Mouse (Mus musculus) CH12.LX (cell line): ENCODE measurements around the gene Tmco1.
"Not testable (repeated sequence)": the region's sequence is repeated elsewhere in the genome, so short reads cannot be mapped to it uniquely, and the experiment has no call there.

Experiments
- BHLHE40 ChIP-seq: IDR thresholded peaks from 2 replicates; pipeline ENCODE4 v1.6.1; 2011; ENCODE audit warnings: mild to moderate bottlenecking, low read depth, low read length, improper control_type of control experiment
- CTCF ChIP-seq, 2 experiments: IDR thresholded peaks in 1 of 2; conservative IDR thresholded peaks in 1 of 2; 2 replicates each; pipeline ENCODE4 v1.5.1; 2011 to 2012; ENCODE audit warnings: low read depth in 2 of 2, low read length in 2 of 2, improper control_type of control experiment in 1 of 2, inconsistent platforms in 1 of 2, mild to moderate bottlenecking in 1 of 2, moderate library complexity in 1 of 2
- EP300 ChIP-seq: IDR thresholded peaks from 2 replicates; pipeline ENCODE4 v1.6.1; 2011; ENCODE audit warnings: low read length, improper control_type of control experiment
- IRF4 ChIP-seq: IDR thresholded peaks from 2 replicates; pipeline ENCODE4 v1.6.1; 2014; ENCODE audit warnings: low read depth, mild to moderate bottlenecking, inconsistent platforms, low read length, improper control_type of control experiment
- MAFK ChIP-seq: IDR thresholded peaks from 2 replicates; pipeline ENCODE4 v1.6.1; 2011; ENCODE audit warnings: low read length, improper control_type of control experiment; ENCODE audit not compliant: insufficient replicate concordance
- MXI1 ChIP-seq: IDR thresholded peaks from 2 replicates; pipeline ENCODE4 v1.6.1; 2011; ENCODE audit warnings: mild to moderate bottlenecking, low read depth, low read length, improper control_type of control experiment
- POLR2A ChIP-seq: IDR thresholded peaks from 2 replicates; pipeline ENCODE4 v1.6.1; 2011; ENCODE audit warnings: low read depth, mild to moderate bottlenecking, improper control_type of control experiment, low read length
- POLR2AphosphoS2 ChIP-seq: IDR thresholded peaks from 2 replicates; pipeline ENCODE4 v1.6.1; 2011; ENCODE audit warnings: low read depth, low read length, improper control_type of control experiment
- TCF12 ChIP-seq: IDR thresholded peaks from 2 replicates; pipeline ENCODE4 v1.6.1; 2014; ENCODE audit warnings: low read depth, mild to moderate bottlenecking, inconsistent platforms, low read length, improper control_type of control experiment
- UBTF ChIP-seq: IDR thresholded peaks from 2 replicates; pipeline ENCODE4 v1.6.1; 2012; ENCODE audit warnings: low read depth, mild to moderate bottlenecking, inconsistent platforms, low read length, improper control_type of control experiment, moderate library complexity
- ZC3H11A ChIP-seq: IDR thresholded peaks from 2 replicates; pipeline ENCODE4 v1.6.1; 2012; ENCODE audit warnings: low read depth, mild to moderate bottlenecking, inconsistent platforms, low read length, improper control_type of control experiment
- ZKSCAN1 ChIP-seq: IDR thresholded peaks from 2 replicates; pipeline ENCODE4 v1.6.1; 2012; ENCODE audit warnings: low read depth, inconsistent platforms, low read length, improper control_type of control experiment, borderline replicate concordance
- ZNF384 ChIP-seq: IDR thresholded peaks from 2 replicates; pipeline ENCODE4 v1.6.1; 2012; ENCODE audit warnings: low read depth, low read length, improper control_type of control experiment, inconsistent platforms

DNA sequence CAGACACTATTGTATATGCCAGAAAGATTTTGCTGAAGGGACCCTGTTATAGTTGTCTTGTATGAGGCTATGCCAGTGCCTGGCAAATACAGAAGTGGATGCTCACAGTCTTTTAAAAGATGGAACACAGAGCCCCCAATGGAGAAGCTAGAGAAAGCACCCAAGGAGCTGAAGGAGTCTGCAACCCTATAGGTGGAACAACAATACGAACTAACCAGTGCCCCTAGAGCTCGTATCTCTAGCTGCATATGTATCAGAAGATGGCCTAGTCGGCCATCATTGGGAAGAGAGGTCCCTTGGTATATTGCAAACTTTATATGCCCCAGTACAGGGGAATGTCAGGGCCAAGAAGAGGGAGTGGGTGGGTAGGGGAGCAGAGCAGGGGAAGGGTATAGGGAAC lies 41.0 kb downstream of the Tmco1 start:
- not testable (repeated sequence) for TF ChIP-seq ZC3H11A, MXI1, EP300, POLR2A, ZNF384, BHLHE40, UBTF, TCF12, POLR2AphosphoS2, MAFK, IRF4, ZKSCAN1
- TF ChIP-seq CTCF (conservative IDR thresholded peaks at IDR 0.05 in 1 of 2, IDR thresholded peaks at IDR 0.05 in 1 of 2; ENCODE audit: low read depth in 2 of 2, low read length in 2 of 2) = peak in 1 of 2 experiments; percentile 47; a peak in 2 of 4 replicates
